Mouse (Mus musculus) layer of hippocampus, adult 9-11 months (tissue): ENCODE measurements around the gene Gzmg.
"Not testable (repeated sequence)": the region's sequence is repeated elsewhere in the genome, so short reads cannot be mapped to it uniquely, and the experiment has no call there.

Experiments used
- DNase-seq: peaks from one replicate; pipeline ENCODE4 v3.0.0; 2022

The Gzmg gene

DNA sequence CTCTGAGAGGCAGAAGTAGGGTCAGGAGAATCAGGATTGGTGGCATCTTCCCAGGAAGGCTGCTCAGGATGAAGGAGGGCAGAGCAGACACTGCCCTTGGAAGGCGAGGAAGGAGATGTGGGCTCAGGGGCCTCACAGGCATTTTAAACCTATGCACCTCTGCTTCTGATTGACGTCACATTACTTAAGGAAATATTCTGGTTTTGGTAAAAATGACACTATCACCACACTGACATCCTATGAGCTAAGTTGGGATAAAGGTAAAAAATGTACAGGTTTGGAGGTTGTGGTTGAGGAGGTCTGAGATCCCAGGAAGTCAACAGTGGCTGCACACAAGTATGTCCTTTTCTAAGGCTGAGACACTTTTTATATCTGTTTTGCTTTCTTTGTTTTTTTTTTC lies at the start of gene Gzmg:
TSS of gene Gzmg (minus strand) at position 101 of the 400 bp plus-strand sequence.
- not testable (repeated sequence) for DNase-seq

DNA sequence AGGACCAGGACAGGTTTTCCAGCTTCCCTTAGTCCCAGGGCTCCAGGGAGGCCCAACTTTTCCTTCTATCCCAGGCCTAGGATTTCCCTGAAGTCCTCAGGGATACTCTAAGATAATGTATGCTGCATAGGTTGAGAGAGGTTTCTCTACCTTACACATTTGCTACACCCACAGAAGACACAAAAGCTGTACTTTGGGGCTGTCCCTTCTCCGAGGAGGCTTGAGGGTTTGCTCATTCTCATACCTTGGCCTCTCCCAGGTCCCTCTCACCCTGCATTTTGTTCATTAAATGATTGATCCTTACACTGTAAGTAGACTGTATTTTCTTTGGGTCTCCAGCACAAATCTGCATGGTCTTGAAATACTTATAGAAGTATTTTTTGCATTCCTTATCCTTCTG lies 46.2 kb upstream of the Gzmg start:
- DNase-seq: no peak

DNA sequence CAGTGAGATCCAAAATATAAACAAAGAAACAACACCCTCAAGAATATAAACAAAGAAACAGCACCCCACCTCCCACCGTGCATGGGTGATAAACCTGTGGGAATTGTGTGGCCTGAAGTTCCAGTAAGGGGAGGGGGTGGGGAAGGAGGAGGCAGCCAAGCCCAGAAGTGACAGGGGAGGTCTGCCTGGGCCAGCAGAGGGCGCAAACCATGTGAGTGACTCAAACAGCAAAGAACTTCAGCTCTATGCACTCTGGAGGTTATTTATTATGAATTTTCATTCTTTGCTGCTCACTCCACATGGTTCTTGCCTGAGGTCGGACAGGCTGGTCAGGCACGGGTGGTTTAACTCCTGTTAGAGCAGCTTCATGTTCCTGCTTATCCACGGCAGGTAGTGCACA lies 45.6 kb upstream of the Gzmg start:
- DNase-seq: not testable (repeated sequence)

DNA sequence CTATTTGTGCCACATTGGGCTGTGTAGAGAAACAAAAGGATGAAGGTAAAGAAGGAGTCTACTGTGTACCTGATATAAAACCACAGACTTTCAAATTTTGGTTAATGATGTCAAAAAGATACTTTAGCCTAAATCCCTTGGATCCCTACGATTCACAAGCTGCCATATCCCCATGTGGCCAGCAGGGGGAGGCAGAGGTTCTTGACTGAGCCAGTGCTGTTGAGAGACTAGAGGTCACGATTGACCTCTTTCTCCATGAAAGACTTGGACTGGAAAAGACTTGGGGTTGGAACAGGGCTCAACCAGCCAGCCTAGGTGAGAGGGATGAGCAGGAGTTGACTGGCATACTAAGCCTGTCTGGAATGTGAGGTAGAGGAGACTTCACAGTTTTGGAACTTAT lies 44.6 kb upstream of the Gzmg start:
- DNase-seq: peak; percentile 21

DNA sequence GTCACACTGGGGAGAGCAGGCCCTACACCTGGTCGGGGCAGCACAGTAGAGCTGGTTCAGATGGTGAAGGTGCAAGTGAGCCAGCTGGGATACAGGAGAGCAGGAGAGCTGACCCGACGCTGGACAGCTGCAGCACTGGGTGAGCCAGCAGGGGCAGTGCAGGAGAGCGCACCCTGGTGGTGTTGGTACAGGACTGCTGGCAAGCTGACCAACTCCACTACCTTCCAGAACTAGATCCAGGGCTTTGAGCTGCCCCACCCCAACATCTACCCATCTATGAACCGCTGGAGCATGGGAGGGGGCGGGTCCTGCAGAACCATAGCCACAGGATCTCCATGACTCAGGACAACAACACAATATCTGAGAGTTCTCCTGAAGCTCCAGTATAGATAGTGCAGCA lies 27.6 kb upstream of the Gzmg start:
- DNase-seq: no peak

DNA sequence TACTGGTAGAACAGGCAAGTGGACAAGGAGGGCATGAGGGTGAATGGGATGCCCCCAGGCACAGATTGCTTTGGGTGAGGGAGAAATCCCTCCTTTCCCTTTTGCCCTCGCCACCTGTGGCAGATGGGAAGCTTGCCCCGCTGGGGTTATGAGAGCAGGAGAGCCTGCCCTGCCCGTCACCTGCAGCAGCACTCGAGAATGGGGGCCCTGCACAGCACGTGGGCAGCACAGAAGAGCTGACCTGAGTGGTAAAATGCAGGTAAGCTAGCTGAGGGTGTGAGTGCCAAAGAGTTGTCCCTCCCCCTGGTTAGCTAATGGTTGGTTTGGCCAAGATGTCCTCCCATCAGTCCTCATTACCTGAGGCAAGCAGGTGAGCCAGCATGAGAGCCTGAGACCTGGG lies 27.1 kb upstream of the Gzmg start:
- DNase-seq: no peak

DNA sequence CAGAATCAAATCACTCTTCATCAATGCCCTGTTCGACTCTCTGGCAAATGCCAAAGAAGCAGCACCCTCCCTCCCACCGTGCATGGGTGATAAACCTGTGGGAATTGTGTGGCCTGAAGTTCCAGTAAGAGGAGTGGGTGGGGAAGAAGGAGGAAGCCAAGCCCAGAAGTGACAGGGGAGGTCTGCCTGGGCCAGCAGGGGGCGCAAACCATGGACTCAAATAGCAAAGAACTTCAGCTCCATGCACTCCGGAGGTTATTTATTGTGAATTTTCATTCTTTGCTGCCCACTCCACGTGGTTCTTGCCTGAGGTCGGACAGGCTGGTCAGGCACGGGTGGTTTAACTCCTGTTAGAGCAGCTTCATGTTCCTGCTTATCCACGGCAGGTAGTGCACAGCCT lies 18.3 kb upstream of the Gzmg start:
- not testable (repeated sequence) for DNase-seq

DNA sequence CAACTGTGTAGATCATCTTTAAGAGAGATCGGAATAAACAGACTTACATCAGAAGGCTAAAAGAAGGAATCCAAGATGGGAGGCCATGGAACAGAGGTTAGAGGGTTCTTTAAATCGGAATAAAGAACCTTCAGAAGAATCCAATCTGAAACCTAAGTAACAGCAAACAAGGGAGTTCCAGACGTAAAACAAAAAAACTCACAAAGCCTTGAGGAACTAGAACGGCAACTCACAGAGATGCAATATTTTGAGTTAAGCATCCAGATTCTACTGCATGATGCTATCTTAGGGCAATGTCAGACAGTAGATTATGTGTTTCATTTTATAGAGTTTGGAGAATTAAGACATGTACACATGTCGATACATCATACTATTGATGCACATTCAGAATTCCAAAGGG lies 15.1 kb upstream of the Gzmg start, which contains the start of gene Gzmn:
TSS of gene Gzmn (minus strand) at position 101 of the 400 bp plus-strand sequence.
- DNase-seq: no peak

DNA sequence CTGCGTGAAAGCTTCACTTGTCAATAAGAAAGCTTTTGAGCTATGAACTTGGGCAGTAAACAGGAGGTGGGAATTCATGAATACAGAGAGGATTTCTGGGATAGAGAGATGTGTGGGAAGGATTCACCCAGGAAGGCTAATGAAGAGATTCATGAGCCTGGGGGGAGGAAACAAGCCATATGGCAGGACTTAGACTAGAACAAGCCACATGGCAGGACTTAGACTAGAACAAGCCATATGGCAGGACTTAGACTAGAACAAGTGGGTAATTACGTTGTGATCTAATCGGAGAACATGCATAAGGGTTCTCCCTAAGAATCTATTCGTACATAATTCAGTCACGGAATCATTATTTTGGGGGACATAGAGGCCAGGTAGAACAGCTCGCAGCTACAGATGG lies 14.0 kb upstream of the Gzmg start:
- DNase-seq: peak; percentile 78

DNA sequence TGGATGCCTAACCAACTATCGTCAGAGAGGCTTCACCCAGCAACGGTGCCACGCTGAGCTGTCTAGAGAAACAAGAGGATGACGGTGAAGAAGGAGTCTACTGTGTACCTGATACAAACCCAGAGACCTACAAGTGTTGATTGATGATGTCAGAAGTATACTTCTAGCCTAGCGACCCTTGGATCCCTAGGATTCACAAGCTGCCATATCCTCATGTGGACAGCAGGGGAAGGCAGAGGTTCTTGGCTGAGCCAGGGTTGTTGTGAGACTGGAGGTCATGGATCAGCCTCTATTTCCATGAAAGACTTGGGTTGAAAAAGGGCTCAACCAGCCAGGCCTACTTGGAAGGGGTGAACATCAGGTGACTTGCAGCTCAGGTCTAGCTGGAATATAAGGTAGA lies 13.4 kb upstream of the Gzmg start:
- no peak for DNase-seq

DNA sequence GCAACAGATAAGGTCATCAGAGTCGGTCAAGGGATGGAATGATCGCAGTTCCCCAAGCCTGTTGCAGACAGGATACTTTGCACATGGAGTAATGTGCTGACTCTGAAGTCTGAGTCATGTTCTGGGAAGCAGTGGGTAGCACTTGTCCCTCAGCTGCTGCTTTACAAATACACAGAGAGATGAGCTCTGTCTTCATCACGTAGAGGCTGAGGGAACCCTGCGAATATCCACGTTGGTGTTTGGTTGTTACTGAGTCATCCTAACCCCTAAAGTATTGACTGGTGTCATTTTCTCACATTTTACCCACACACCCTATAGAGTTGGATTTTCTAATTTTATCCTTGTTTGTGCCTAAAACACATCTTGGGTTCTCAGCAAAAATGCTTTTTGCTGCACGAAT lies 8.6 kb upstream of the Gzmg start:
- DNase-seq: peak; percentile 20

DNA sequence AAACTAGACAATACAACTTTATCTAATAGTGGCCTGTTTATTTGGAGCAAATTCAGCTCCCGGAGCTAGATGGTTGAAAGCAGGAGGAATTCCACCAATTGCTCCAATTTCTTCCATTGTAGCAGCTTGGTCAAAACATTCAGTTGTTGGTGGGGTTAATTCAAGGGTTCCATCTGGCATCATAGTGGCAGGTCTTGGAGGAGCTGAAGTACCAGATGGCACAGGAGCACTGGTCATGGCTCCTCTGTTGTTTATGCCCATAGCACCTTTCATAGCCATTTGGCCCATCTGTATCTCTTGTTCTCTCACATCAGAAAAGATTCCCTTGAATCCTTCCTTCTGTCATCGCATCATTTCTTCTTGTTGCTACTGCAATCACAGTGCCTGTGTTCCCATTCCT lies 2.7 kb upstream of the Gzmg start:
- no peak for DNase-seq

DNA sequence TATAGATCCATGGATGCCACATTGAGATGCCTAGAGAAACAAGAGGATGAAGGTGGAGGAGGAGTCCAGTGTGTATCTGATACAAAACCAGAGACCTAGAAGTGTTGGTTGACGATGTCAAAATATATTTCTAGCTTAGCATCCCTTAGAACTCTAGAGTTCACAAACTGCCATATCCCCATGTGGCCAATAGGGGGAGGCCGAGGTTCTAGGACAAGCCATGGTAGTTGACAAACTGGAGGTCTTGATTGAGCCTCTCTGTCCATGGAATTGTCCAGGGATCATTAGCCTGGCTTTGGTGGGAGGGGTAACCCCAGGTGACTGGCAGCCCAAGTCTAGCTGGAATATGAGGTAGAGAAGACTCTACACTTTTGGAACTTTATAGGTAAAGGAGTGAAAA lies 4.0 kb downstream of the Gzmg start:
- no peak for DNase-seq

DNA sequence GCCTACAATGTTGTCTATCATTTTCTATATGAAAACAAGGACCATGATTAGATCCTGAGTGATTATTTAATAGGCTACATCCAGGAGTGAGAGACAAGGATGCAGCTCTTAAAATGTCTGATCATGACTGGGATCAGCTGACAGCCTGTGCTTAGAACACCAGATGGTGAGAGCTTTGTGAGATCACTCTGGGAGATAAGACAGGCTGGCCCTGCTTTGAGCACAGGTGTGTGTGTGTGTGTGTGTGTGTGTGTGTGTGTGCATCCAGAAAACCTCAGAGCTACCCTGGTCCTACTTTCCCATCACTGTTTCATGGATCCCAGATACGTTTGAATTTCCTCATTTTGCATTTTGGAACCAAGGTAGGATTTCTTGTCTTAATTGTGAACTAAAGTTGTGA lies 25.7 kb downstream of the Gzmg start:
- peak; percentile 7 for DNase-seq

DNA sequence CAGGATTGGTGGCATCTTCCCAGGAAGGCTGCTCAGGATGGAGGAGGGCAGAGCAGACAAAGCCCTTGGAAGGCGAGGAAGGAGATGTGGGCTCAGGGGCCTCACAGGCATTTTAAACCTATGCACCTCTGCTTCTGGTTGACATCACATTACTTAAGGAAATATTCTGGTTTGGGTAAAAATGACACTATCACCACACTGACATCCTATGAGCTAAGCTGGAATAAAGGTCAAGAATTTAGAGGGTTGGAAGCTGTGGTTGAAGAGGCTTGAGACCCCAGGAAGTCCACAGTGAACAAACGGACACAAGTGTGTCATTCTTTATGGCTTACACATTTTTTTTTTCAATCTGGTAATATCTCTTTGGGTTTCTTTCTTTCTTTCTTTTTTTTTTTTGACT lies 26.9 kb downstream of the Gzmg start, which contains the start of gene Gzmd:
TSS of gene Gzmd (minus strand) at position 101 of the 400 bp plus-strand sequence.
- DNase-seq: not testable (repeated sequence)

DNA sequence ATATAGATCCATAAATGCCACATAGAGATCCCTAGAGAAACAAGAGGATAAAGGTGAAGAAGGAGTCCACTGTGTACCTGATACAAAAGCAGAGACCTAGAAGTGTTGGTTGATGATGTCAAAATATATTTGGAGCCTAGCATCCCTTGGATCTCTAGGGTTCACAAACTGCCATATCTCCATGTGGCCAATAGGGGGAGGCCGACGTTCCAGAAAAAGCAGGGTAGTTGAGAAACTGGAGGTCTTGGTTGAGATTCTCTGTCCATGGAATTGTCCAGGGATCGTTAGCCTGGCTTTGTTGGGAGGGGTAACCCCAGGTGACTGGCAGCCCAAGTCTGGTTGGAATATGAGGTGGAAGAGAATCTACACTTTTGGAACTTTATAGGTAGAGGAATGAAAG lies 31.0 kb downstream of the Gzmg start:
- no peak for DNase-seq

DNA sequence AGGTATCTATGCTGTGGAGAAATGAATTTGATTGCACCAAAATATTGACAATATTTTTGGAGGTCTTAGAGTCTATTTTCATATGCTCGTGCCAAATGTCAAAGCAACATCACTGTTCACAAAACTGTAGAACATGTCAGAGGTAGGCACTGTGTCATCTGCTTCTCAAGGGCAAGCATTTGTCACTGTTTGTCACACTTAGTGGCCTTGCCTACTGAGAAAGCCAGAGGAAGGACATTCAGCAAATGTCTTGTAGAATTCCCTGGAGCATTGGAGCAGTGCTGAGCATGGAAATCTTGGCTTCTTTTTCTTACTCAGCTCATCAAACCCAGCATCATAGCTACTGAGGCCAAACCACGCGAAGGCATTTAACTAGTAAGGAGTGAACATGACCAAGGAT lies 35.9 kb downstream of the Gzmg start:
- DNase-seq: no peak

DNA sequence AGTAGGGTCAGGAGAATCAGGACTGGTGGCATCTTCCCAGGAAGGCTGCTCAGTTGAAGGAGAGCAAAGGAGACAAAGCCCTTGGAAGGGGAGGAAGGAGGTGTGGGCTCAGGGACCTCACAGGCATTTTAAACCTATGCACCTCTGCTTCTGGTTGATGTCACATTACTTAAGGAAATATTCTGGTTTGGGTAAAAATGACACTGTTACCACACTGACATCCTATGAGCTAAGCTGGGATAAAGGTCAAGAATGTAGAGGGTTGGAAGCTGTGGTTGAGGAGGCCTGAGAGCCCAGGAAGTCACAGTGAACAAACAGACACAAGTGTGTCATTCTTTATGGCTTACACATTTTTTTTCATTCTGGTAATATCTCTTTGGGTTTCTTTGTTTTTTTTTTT lies 38.9 kb downstream of the Gzmg start, which contains the start of gene Gzme:
TSS of gene Gzme (minus strand) at position 101 of the 400 bp plus-strand sequence.
- DNase-seq: no peak

DNA sequence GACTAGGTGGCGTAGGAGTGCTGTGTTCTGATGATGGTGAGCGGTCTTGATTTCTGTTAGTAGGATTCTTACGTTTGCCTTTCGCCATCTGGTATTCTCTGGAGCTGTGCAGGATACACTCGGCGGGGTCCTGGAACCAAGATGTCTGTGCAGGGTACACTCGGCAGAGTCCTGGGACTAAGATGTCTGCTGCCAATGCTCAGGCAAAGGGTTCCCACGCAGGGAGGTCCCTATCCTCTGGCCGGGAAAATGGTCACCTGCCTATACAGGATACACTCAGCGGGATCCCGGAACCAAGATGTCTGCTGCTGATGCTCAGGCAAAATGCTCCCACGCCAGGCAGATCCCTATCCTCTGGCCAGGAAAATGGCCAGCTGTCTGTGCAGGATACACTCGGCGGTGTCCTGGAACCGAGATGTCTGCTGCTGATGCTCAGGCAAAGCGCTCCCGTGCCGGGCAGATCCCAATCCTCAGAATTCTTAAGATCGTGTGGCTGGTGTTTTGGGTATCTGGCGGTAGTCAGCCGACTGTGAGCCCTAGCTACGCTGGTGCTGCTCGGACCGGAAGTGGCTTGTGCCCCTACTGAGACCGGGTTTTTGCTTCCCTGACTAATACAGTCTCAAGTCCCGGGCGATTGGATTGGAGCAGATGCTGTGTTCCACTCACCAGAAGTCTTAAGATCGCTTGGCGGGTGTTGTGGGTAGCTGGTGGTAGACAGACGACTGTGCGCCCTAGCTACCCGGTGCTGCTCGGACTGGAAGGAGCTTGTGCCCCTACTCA lies 43.7 kb downstream of the Gzmg start:
- DNase-seq: not testable (repeated sequence)
